Mouse (Mus musculus): ENCODE data around the gene Smpx. TPM values are rescaled to one million over a fixed set of nuclear protein-coding genes. Genes with fewer than 3 reads are reported as not detected.

The Smpx gene
- total RNA-seq, 2 experiments from 2014 or later = 352 to 355 TPM

Other genes starting within 250 kb of the Smpx start
- gene Sms, start 206.6 kb upstream of the Smpx start, total RNA-seq (2021) = 10 to 100 TPM; 65.2 to 78.9 TPM
- under 1 TPM; 0.53 to 0.59 TPM for gene Yy2, start 129.9 kb upstream of the Smpx start, total RNA-seq (2021)
- 10 to 100 TPM; 14.0 to 15.2 TPM for gene Mbtps2, start 100.2 kb upstream of the Smpx start, total RNA-seq (2021)
- gene Klhl34, start 119.5 kb downstream of the Smpx start, total RNA-seq (2021) = 10 to 100 TPM; 21.9 to 29.9 TPM